Mouse (Mus musculus) megakaryocyte, embryonic 14.5 days (primary cell): ENCODE measurements around the gene Vwa5a.

ENCODE experiments used
- FLI1 ChIP-seq: IDR thresholded peaks from 2 replicates; pipeline ENCODE4 v1.6.1; 2012; ENCODE audit warnings: low read length, inconsistent platforms, mixed read lengths
- GATA1 ChIP-seq: IDR thresholded peaks from 3 replicates; pipeline ENCODE4 v1.6.1; 2012; ENCODE audit warnings: mixed read lengths, low read length, inconsistent platforms, borderline replicate concordance

DNA sequence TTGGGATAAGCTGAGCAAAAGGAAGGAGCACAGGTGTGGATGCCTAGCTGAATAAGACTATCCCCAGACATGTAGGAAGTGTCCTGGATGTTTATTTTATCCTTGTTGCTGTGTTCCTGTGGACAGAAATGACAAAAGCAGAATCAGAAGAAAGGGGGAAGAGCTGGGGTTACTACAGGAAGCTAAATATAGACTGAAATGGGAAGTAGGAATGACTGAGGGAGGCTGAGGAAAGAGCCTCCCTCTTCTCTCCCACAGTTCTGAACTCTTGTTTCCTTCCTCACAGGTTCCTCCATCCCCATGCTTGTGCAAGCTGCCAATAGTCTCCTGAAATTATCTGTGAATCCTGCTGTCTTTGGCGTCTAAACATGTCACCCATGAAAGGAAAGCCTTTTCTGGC is 23.3 kb downstream of the Vwa5a start:
- no peak for TF ChIP-seq GATA1
- TF ChIP-seq FLI1 = no peak
